Mouse (Mus musculus): ENCODE results near the gene Dscaml1.

- TF ChIP-seq POLR2A (IDR thresholded peaks at IDR 0.05; ENCODE audit: low read depth, low read length): no peak
- TF ChIP-seq CTCF (IDR thresholded peaks at IDR 0.05; ENCODE audit: extremely low read depth, insufficient read length, insufficient replicate concordance, low read depth, low read length): no peak
Measured at GRCm38 (mm10) chr9:45633036-45633435, 206.6 kb downstream of the Dscaml1 start.

All from small intestine, adult 2 months (tissue).